Mouse (Mus musculus): Measurements from ENCODE around the gene Fibp.
A peak's percentile ranks its signal among the peaks of the same experiment; 100 is the strongest.

Gene Fibp

DNA sequence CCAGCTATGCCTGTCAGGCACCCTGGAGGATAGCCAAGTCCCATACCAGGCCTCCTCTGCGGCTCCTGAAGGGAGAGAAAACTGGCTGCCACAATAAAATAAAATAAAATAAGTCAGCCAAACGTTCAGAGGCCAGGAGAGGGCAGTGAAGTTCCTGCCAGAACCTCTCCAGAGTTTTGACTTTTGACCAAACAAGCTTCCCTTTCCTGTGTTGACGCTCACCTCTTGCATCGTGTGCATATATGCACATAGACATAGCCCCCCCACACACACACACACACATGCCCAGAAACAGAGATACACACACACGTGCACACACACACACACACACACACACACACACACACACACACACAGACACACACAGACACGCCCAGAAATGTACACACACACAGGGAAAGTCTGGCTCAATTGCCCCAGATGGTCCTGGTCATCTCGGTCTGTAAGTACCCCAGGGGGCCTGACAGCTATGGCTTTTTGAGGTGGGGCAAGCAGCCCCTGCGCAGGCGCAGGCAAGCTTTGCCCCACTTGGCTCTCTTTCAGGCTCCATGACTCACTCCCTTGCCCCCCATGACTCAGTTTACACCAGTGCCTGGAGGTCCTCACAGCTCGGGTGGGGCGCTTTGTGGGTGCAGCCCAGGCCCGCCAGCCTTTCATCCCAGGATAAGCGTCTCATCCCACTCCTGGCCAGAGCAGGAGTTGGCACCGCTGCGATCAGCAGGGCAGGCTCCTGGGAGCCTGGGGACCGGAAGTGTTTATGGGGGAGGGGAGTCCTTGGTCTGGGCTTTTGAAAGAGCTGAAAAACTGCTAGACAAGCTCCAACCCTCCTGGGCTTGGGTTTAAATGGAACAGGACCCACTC, 27.2 kb upstream of the Fibp start:
- peak; percentile 58 for DNase-seq (ENCODE audit: low read depth)

DNA sequence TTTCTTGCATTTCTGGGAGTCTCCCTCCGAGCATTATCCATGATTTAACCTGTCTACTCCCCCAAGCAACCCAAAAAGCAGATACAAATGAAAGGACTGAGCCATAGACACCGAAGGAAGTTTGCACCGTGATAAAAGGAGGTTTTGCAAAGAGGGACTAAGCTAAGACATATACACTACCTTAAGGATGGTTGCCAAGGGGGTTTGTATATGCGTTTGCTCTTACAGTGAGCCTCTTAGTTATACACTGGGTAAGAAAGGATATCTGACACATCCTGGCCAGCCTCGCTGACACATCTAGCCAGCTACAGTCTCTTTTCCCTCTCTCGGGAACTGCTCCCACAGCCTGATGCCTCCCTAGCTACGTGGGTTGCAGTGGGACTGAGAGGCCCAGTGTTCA, 26.5 kb upstream of the Fibp start:
- DNase-seq (ENCODE audit: low read depth), result no peak

DNA sequence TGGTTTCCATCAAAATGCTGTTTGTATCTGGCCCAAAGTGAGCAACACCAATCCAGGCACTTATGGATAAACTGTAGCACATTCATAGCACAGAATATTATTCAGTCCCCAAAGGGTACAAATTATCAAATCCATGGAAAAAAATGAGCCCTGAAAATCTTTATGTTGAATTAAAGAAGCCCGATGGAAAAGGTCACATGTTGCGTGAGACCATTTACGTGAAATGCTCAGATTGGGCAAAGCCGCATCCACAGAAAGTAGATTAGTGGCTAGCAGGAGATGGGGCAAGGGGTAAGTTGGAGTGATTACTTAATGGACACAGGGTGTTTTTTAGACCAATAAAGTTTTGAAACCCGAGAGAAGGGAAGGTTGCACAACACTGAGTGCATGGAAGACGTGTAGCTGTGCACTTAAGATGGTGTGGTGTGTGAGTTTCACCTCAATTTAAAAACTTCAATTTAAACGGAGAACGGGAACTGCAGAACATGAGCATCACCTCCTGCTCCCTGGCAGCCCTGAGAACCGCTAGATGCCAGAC, 16.0 kb upstream of the Fibp start:
- DNase-seq (ENCODE audit: low read depth), result no peak

DNA sequence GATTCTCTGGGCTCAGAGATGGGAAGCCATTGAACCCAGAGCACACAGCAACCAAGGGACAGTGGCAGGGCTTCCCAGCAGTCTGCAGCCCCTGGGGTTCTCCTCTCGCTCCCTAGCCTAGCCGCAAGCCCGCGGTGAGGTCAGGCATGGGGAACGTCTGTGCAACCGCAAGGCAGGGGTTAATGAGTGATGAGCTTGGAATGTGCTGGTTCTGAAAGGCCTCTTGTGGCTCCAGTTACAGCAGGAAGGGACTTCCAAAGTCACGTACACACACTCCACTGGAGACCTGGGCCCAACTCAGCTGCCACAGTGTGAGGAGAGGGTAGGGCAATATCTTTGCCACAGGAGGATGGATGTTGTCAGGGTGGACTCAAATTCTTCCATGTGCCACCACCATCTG, 15.5 kb upstream of the Fibp start:
- peak; percentile 52 for DNase-seq (ENCODE audit: low read depth)

DNA sequence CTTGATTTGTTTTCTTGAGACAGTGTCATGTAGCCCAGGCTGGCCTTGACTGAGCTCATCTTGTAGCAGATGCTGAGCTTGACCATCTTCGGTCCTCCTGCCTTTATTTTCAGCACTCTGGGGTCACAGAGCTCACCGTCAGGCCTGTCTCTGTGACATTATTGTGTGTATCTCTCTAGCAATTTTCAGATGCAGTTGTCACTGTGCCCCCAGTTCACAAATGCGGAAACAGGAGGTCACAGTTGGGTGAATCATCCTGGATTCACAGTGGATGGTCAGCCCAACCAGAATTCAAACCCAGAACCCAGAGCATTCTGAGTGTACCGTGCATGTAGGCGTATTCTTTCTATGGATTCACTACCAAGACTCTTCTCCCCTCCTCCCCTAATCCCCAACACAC, 14.7 kb upstream of the Fibp start:
- DNase-seq (ENCODE audit: low read depth), result no peak

DNA sequence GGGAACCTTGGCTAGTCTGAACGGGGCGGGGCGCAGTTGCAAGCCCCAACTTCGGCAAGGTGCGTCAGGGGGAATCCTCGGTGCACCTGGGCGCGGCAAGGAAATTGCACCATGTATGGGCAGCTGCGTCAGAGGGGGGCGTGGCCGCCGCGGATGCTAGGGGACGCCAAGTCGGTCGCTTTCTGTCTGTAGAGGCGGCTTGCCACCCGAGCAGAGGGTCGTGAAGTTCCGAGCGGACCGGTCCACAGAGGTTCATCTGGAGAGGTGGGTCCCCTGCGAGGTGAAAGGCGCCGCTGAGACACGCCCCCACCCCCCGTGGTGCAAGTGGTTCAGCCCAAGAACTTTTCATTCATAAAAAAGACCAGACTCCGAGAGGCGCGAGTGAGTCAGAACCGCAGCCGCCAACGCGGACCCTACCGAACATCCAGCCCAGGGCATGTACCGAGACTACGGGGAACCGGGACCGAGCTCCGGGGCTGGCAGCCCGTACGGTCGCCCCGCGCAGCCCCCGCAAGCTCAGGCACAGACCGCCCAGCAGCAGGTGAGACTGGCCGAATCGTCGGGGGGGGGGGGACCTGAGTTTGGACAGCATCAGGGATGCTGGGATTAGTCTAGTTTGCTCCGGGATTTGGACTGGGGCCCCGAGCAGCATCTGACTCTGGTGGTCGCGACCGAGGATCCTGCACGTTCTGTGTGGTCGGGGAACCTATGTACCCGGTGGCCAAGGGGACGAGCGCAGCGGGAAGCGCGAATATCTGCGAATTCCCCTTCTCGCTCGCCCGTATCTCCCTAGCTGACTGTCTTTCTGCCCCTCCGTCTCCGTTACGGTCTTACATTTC, 12.7 kb upstream of the Fibp start, which contains the start of gene Fosl1:
Fosl1 (plus strand) TSS at position 33 of the 839 bp plus-strand sequence.
- DNase-seq (ENCODE audit: low read depth), result no peak

DNA sequence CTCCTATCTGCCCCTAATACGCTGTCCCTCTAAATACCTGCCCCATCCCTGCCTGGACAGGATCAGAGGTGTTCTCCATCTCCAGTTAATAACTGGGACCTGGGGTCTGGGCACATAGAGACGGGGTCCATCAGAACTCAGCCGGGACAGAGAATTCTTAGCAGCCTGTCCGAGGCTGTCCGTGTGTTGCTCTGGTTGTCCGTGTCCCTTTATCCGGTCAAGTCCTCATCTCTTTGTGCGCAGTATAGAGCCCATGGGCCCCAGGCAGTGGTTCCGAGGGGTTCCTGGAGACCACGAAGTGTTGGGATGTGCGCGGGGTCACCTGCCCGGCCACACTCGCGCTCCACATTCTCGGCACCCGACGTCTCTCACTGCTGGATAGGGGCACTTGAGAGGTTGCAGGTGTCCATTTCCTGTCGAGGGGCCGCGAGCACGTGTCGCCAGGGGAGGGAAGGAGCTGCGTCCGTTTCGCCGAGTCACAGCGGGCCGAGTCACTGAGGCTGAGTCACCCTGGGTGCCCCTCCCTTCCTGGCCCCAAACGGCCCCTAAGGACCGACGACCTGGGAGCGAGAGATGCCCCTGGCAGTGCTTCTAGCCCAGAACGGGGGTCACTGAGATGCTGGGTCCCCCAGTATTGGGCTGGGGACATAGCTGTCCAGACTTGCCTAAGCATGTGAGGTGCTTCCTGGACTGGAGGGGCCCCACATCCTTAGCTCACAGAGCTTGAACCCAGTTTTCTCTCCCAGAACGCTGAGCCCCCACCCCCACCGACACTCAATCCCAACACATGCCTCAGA, 11.9 kb upstream of the Fibp start:
- DNase-seq (ENCODE audit: low read depth), result no peak

DNA sequence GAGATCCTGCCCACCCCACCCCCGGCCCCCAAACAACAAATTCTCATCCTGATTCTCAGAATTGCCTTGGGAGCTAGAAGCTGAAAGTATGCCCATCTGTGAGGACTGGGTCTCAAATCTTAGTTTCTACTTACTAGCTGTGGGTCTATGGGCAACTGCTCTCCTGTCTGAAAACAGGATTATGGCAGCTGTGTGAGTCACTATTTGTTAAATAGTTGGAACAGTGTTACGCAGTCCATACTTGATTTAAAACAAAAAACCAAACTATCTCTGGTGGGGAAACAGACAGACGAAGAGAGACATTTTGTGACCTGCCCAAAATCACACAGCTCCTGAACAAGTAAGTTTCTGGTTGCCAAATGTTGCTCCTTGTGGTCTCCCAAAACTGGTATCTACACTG, 10.7 kb upstream of the Fibp start:
- no peak for DNase-seq (ENCODE audit: low read depth)

DNA sequence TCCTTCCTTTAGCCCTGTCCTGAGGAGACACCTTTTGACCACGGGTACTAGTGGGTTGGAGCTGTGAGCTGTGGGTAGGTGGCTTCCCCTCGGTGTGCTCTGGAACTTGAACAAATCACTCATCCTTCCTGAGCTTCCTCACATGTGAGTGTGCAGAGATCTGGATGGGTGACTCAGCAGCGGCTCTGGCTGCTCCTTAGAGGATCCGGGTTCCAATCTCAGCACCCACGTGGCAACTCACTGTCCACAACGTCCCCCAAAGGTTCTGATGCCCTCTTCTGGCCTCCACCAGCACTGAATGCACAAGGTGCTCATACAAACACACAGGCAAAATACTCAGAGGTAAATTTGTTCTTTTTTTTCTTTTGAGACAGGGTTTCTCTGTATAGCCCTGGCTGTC, 8.6 kb upstream of the Fibp start:
- no peak for DNase-seq (ENCODE audit: low read depth)

DNA sequence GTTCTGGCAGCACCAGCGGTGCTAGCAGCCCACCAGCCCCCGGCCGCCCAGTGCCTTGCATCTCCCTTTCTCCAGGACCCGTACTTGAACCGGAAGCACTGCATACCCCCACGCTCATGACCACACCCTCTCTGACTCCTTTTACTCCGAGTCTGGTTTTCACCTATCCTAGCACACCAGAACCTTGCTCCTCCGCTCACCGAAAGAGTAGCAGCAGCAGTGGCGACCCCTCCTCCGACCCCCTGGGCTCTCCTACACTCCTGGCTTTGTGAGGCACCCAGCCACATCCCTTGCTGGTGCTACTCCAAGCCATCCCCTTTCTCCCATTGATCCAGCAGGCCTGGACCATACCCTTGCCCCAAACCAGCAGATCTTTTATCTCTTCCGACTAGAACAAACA, 5.4 kb upstream of the Fibp start:
- no peak for DNase-seq (ENCODE audit: low read depth)

DNA sequence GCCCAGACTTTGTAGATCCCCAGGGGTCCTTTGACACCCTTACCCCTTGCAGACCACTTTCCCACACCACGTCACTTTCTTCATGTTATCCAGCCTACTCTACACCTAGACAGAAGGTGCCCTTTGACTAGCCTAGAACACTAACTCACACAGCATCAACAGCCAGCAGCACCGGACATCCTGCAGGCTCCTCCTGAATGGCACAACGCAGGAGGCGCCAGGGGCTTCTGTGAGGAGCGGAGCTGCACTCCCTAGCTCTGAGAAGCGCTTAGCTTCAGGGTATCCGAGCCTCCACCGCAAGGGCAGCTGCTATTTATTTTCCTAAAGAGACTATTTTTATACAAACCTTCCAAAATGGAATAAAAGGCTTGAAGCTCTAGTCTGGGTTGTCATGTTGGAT, 4.8 kb upstream of the Fibp start:
- no peak for DNase-seq (ENCODE audit: low read depth)

DNA sequence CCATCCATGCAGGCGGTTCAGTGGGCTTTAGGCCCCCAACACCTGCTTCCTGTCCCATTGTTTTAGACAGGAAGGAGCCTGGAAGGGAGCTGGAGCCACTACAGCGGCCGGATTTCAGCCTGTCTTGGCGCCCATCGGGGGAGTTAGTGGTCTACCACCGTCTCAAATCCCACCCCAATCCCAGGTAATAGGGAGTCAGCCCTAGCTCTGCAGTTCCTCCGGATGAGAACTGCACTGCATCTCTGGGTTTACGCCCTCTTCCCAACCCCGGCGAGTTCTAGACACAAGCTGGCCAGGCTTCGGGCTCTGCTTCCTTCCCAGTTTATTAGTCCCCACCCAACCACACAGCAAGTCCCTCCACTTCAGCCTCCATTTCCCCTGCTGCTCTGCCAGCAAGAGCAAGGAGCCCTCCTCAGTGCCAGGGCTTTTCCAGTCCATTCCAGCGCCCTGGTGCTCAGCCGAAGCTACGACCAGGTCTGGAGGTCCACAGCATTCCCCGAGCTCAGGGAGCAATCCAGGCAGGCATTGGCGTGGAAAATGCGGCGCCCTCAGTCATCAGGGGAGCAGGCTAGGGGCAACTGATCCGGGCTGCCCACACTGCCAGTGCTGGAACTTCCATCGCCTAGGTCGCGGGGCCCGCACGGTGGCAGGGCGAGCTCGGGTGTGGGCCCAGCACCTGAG, 4.0 kb upstream of the Fibp start:
- DNase-seq (ENCODE audit: low read depth), result no peak

DNA sequence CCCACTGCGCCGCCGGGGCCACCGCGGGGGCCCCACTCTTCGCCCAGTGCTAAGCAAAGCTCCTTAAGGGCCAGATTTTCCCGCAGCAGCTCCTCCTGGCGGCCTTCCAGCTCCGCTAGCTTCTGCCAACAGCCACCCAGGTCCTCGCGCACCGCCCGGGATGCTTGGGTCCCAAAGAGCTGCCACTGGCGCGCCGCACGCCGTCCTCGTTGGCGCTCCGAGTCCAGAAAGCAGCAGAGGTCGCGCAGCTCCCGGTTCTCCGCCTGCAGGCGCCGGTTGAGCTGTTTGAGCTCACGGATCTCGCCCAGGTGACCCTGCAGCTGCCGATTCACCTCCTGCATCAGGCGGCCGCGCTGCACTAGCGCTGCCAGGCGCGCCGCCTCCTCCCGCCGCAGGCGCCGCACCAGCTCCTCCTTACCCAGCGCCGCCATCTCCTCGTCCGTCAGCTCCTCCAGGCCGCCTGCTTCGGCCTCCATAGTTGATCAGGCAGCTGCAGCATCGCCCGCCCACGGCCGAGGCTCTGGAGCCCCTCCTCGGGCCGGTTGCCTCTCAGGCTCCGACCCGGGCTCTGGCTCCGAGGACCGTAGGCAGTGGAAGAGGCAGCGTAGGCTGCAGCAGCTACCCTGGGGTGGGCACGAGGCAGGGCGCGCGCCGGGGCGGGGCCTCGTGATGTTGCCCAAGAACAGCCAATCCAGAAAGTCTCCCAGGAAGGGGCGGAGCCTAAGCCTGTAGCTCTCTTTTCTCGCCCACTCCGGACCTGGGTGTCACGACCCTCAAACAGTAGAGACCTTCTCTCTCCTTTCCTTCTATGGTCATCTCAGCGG, 3.3 kb upstream of the Fibp start:
- DNase-seq (ENCODE audit: low read depth), result peak; percentile 70

DNA sequence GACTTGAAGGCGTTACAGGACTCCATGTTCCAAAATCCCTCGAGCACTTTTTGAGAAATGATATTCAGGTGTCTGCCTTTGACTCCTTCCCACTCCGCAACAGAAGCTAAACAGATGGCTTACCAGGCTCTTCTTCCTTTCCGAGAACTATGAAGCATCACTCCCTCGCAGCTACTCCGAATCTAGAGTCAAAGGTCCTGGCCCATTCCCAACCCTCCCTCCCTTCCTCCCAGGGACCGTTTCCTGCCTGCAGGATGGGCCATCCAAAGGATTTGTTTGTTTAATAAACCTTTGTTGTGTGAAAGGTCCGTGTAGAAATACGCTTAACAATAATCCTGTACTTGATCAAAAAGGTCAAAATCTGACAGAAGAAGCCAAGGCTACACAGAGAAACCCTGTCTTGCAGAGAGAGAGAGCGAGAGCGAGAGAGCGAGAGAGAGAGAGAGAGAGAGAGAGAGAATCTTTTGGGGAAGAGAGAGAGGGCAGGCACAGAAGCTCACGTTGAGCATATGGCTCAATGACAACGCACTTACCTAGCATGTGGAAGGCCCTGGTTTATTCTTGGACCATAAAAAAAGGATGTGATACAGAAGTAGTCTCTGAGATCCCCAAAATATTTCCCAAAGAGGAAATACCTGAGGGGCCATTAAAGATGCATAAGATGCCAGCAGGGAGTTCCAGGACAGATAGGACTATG, 2.5 kb upstream of the Fibp start, which contains the start of gene Ccdc85b:
Ccdc85b (minus strand) TSS at position 149 of the 697 bp plus-strand sequence.
- DNase-seq (ENCODE audit: low read depth), result no peak

DNA sequence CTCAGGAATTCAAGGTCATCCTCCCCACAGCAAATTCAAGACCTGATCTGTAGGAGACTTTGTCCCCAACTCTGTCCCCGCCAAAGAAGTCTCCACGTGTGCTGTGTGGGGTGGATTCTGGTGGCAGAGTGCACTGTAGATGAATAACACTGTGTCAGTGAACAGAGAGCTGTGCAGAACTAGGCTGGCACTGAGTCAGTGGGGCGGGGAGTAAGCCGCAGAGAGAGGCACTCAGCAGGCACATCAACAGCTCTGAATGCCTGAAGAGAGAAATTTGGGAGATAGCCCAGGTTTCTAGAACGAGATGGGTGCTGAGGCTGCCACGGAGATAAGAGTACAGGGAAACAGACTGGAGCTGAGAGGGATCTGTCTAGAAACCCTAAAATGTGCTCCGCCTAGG, 1.4 kb upstream of the Fibp start:
- DNase-seq (ENCODE audit: low read depth), result no peak

DNA sequence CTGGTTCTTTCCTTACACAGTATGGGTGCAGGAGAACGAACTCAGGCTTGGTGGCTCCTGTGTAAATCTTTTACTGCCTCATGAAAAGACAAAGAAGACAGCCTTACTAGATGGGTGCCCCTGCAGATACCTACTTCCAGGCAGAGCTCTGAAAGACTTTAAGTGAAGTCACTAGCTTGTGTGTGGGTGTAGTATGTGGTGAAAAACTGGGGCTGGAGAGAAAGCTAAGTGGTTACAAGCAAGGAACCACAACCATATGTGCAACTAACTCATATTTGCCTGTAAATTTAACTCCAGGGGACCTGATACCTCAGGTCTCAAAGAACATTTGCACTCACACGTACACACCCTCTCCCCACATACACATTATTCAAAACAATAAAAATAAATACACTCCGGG, 519 bp upstream of the Fibp start:
- no peak for DNase-seq (ENCODE audit: low read depth)

DNA sequence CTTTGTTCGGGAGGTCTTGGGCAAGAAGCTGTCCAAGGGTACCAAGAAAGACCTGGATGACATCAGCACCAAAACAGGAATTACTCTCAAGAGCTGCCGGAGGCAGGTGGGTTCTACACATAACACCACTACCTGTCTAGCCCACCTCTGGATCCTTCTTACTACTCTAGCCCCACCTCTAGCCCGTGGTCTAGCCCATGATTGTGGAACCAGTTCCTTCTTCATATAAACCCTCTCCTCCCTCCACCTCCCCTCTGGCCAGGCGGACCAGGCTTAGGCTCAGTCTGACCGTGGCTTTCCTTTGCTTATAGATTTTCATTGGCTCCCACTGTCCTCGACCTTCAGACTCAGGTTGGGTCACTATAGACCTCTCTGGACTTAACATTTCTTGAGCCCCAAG, 996 bp downstream of the Fibp start:
- DNase-seq (ENCODE audit: low read depth), result no peak

DNA sequence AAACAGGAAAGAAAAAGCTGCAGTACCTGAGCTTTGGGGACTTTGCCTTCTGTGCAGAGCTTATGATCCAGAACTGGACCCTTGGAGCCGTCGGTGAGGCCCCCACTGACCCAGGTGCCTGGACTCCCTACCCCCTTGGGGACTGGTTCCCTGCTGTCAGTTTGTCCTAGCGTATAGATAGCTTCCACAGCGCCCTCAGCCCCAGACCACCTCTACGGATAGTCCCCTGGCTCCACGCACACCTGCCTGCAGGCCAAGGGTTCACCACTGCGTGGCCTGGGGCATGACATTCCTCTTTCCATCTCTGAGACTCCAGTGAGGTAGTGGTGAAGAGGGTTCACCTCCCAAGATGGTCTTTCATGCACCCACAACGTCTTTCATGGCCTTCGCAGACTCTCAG, 2.8 kb downstream of the Fibp start:
- DNase-seq (ENCODE audit: low read depth), result no peak

DNA sequence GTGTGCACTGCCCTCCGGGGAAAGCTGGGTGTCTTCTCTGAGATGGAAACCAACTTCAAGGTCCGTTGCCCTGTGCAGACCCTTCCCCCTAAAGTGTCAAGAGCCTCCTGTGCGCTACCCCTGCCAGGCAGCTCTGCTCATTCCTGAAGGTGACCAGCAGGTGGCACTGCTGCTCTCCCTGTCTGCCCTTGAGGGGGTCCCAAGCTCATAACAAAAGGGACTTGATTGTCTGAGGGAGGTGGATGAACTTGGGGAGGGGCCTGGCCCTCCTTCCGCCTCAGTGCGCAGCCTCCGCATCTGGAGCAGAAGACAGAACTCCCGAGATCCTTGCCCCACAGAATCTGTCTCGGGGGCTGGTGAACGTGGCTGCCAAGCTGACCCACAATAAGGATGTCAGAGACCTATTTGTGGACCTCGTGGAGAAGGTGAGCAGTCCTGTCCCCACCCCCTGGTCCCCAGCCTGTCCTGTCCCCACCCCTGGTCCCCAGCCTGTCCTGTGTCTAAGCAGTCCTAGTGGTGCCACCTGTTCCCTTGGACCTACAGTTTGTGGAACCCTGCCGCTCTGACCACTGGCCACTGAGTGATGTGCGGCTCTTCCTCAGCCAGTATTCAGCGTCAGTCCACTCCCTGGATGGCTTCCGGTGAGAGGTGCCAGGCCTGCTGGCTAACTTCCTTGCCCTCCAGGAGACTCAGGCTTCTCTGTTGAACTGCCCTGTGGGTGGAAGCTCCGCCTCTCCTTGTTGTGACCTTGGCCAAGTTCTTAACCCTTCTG, 3.6 kb downstream of the Fibp start:
- DNase-seq (ENCODE audit: low read depth), result no peak

Measured in fibroblast of lung, adult 2 months (primary cell).